Comparison of ENCODE assay signal across 12 mouse cellular contexts in the genomic region with DNA sequence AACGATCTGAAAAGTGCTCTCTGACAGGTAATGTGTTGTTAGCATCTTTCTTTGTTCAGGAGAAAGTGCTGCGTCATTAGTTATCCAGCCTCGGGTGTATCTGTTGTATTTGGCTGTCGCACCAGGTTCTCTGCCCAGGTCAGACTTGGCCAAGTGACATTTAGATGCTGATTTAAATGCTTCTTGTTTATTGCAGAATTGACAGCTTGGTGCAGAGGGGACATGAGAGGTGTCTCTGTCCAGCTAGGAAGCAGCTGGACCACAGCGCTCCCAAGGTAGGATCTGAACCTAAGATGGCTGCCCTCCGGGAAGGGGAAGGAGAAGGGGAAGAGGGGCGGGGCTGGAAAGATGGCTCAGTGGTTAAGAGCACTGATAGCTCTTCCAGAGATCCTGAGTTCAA. TPM values are rescaled to one million over a fixed set of nuclear protein-coding genes. Genes with fewer than 3 reads are reported as not detected.
A peak's percentile ranks its signal among the peaks of the same experiment; 100 is the strongest.
DNase-seq lines count a peak whose midpoint lies in the region; ATAC-seq and TF ChIP-seq lines count a peak whose summit lies in the region.
"Had no signal": no experiment of that assay in that cellular context is flagged by ENCODE, and none has a peak within 500 bp of the region (broad histone marks: within the 10 kb centered on the region; RNA-seq: fewer than 3 reads in every experiment).

No protein-coding gene starts in this region.

- H3K4me1 ChIP-seq in ES-Bruce4 (ENCODE audit: control insufficient read depth, insufficient read depth, low read length): no peaks in the 10 kb centered on the region
- H3K4me1 ChIP-seq in forebrain, embryonic 16.5 days (replicated peaks; ENCODE audit: control insufficient read depth, insufficient read depth, low read length): peaks cover 5% of the 10 kb centered on the region; the same call in 1 of the 2 replicates
- H3K4me1 ChIP-seq in midbrain, embryonic 14.5 days (ENCODE audit: control insufficient read depth, insufficient read depth, low read length): no peaks in the 10 kb centered on the region
- no peaks in the 10 kb centered on the region for H3K4me1 ChIP-seq in stomach, postnatal 0 days (replicated peaks; ENCODE audit: control insufficient read depth, insufficient read depth)

- TF ChIP-seq POLR2A in ES-Bruce4 (IDR thresholded peaks at IDR 0.05; ENCODE audit: insufficient read depth, low read length): no peak

- WGBS in forebrain, embryonic 16.5 days: 67% methylated on average over 7 of the region's 7 CpGs
- WGBS in midbrain, embryonic 14.5 days: 69% methylated on average over 7 of the region's 7 CpGs
- 55% methylated on average over 7 of the region's 7 CpGs for WGBS in stomach, postnatal 0 days

- H3K36me3 ChIP-seq in ES-Bruce4 (ENCODE audit: control insufficient read depth, insufficient read depth, low read length, poor library complexity, severe bottlenecking): peaks cover 4% of the 10 kb centered on the region
- H3K36me3 ChIP-seq in forebrain, embryonic 16.5 days (ENCODE audit: control insufficient read depth, insufficient read depth): no peaks in the 10 kb centered on the region
- peaks cover 20% of the 10 kb centered on the region for H3K36me3 ChIP-seq in midbrain, embryonic 14.5 days (ENCODE audit: control insufficient read depth, insufficient read depth, low read length)
- H3K36me3 ChIP-seq in stomach, postnatal 0 days (ENCODE audit: control insufficient read depth, insufficient read depth, low read length): no peaks in the 10 kb centered on the region
- H3K36me3 ChIP-seq: heart, embryonic 13.5 days had no signal

- TF ChIP-seq CTCF in ES-Bruce4 (IDR thresholded peaks at IDR 0.05; ENCODE audit: low read depth, low read length): no peak
- no peak for TF ChIP-seq CTCF in stomach, postnatal 0 days (IDR thresholded peaks at IDR 0.05; ENCODE audit: low read depth)

- peak; percentile 56 to 73 for DNase-seq in cerebellum, adult 18-20 months
- no peak for DNase-seq in cerebellum, postnatal 4 days (ENCODE audit: low spot score in 2 of 2)
- peak; percentile 35 for DNase-seq in midbrain, embryonic 14.5 days
- DNase-seq in stomach, postnatal 0 days (ENCODE audit: low spot score): no peak
- no peak for DNase-seq in adrenal gland, adult (ENCODE audit: inconsistent age in 2 of 2, low spot score in 1 of 2)

- no peaks in the 10 kb centered on the region for H3K9me3 ChIP-seq in ES-Bruce4 (replicated peaks; ENCODE audit: control insufficient read depth, insufficient read depth, low read length, poor library complexity, severe bottlenecking)
- no peaks in the 10 kb centered on the region for H3K9me3 ChIP-seq in forebrain, embryonic 16.5 days (ENCODE audit: control insufficient read depth, low read length)
- no peaks in the 10 kb centered on the region for H3K9me3 ChIP-seq in midbrain, embryonic 14.5 days (ENCODE audit: control insufficient read depth, low read length)
- no peaks in the 10 kb centered on the region for H3K9me3 ChIP-seq in stomach, postnatal 0 days (ENCODE audit: control insufficient read depth, low read length)
- H3K9me3 ChIP-seq: heart, embryonic 13.5 days had no signal

- peak overlapping the region; percentile 53 for H3K4me2 ChIP-seq in forebrain, embryonic 16.5 days (ENCODE audit: low read length)
- peak overlapping the region; percentile 56 for H3K4me2 ChIP-seq in midbrain, embryonic 14.5 days (ENCODE audit: low read length)
- H3K4me2 ChIP-seq in stomach, postnatal 0 days (replicated peaks; ENCODE audit: low read depth): no peak overlapping the region
- H3K4me2 ChIP-seq: heart, embryonic 13.5 days had no signal

- no peak for ATAC-seq in forebrain, embryonic 16.5 days
- ATAC-seq in midbrain, embryonic 14.5 days (ENCODE audit: low FRiP score, low TSS enrichment): no peak
- ATAC-seq in megakaryocyte-erythroid progenitor cell, adult 5-6 weeks (replicated peaks; ENCODE audit: low FRiP score, low TSS enrichment, poor library complexity, severe bottlenecking): no peak
- no peak for ATAC-seq in stomach, postnatal 0 days (ENCODE audit: low FRiP score, low TSS enrichment)
- ATAC-seq: Patski had no signal

- peak overlapping the region; percentile 61 for H3K4me3 ChIP-seq in ES-Bruce4 (ENCODE audit: low read depth, low read length)
- peak overlapping the region; percentile 39 for H3K4me3 ChIP-seq in forebrain, embryonic 16.5 days (replicated peaks; ENCODE audit: low read length)
- H3K4me3 ChIP-seq in midbrain, embryonic 14.5 days (replicated peaks; ENCODE audit: low read depth, low read length): peak overlapping the region; percentile 38
- H3K4me3 ChIP-seq in stomach, postnatal 0 days (ENCODE audit: low read depth, low read length): no peak overlapping the region
- H3K4me3 ChIP-seq: heart, embryonic 13.5 days had no signal

- 0 out of 2 replicates have a peak overlapping the region, but pooled peaks have one; percentile 36 for H3K9ac ChIP-seq in ES-Bruce4 (ENCODE audit: low read depth, poor library complexity, severe bottlenecking)
- H3K9ac ChIP-seq in forebrain, embryonic 16.5 days (replicated peaks; ENCODE audit: low read depth, low read length): no peak overlapping the region
- H3K9ac ChIP-seq in midbrain, embryonic 14.5 days (replicated peaks; ENCODE audit: low read length): peak overlapping the region; percentile 47
- no peak overlapping the region for H3K9ac ChIP-seq in stomach, postnatal 0 days (ENCODE audit: low read length)
- H3K9ac ChIP-seq: heart, embryonic 13.5 days had no signal

- TF ChIP-seq EP300 in ES-Bruce4 (IDR thresholded peaks at IDR 0.05; ENCODE audit: insufficient read depth, low read depth, low read length): no peak
- TF ChIP-seq EP300 in stomach, postnatal 0 days (optimal IDR thresholded peaks at IDR 0.05): no peak

- H3K27ac ChIP-seq in ES-Bruce4 (ENCODE audit: insufficient read depth, low read length): no peak overlapping the region
- no peak overlapping the region; the same call in 1 of the 2 replicates for H3K27ac ChIP-seq in forebrain, embryonic 16.5 days (ENCODE audit: low read length)
- H3K27ac ChIP-seq in midbrain, embryonic 14.5 days (replicated peaks; ENCODE audit: low read depth, low read length): peak overlapping the region; percentile 75
- H3K27ac ChIP-seq in stomach, postnatal 0 days (replicated peaks): no peak overlapping the region
- H3K27ac ChIP-seq: heart, embryonic 13.5 days; kidney, postnatal 0 days; macrophage had no signal

- H3K27me3 ChIP-seq in ES-Bruce4 (ENCODE audit: control insufficient read depth, insufficient read depth, low read length, poor library complexity, severe bottlenecking): no peaks in the 10 kb centered on the region
- H3K27me3 ChIP-seq in forebrain, embryonic 16.5 days (replicated peaks; ENCODE audit: control insufficient read depth, insufficient read depth, low read length): peaks cover 14% of the 10 kb centered on the region; the same call in 1 of the 2 replicates
- no peaks in the 10 kb centered on the region for H3K27me3 ChIP-seq in midbrain, embryonic 14.5 days (ENCODE audit: control insufficient read depth, insufficient read depth, low read length)
- no peaks in the 10 kb centered on the region for H3K27me3 ChIP-seq in stomach, postnatal 0 days (ENCODE audit: control insufficient read depth, insufficient read depth, low read length)

RNA-seq across cellular contexts. Expression of a gene that starts 1.4 kb away (rescaled TPM):
- polyA plus RNA-seq in ES-Bruce4 (2011; ENCODE audit: insufficient read depth, insufficient read length, low read depth, missing spikeins): 39.8 and 41.0 TPM in 2 replicates
- 49.7 and 217 TPM in 2 replicates for polyA plus RNA-seq in forebrain, embryonic 16.5 days (2015; fragmentation: Nextera tagmentation; extraction: Ambion mirVana)
- 225 and 337 TPM in 2 replicates for polyA plus RNA-seq in midbrain, embryonic 14.5 days (2014; fragmentation: Nextera tagmentation; extraction: Ambion mirVana)
- not detected in 2 replicates for total RNA-seq in megakaryocyte-erythroid progenitor cell, adult 5-6 weeks (2014; fragmentation: Nextera tagmentation)
- not detected in 2 replicates for total RNA-seq in megakaryocyte-erythroid progenitor cell, adult 5-6 weeks (2017)
- 3.3 and 3.7 TPM in 2 replicates for polyA plus RNA-seq in stomach, postnatal 0 days (2015; fragmentation: Nextera tagmentation; extraction: Ambion mirVana)
- polyA plus RNA-seq: Patski had no signal

RNA-seq across cellular contexts. Expression of a gene that starts 32.9 kb away (rescaled TPM):
- polyA plus RNA-seq in ES-Bruce4 (2011; ENCODE audit: insufficient read depth, insufficient read length, low read depth, missing spikeins): 54.6 and 57.7 TPM in 2 replicates
- polyA plus RNA-seq in forebrain, embryonic 16.5 days (2015; fragmentation: Nextera tagmentation; extraction: Ambion mirVana): 24.7 and 26.9 TPM in 2 replicates
- polyA plus RNA-seq in midbrain, embryonic 14.5 days (2014; fragmentation: Nextera tagmentation; extraction: Ambion mirVana): 31.4 and 32.6 TPM in 2 replicates
- total RNA-seq in megakaryocyte-erythroid progenitor cell, adult 5-6 weeks (2014; fragmentation: Nextera tagmentation): 32.2 and 52.0 TPM in 2 replicates
- total RNA-seq in megakaryocyte-erythroid progenitor cell, adult 5-6 weeks (2017): 26.3 and 32.6 TPM in 2 replicates
- 11.4 and 14.1 TPM in 2 replicates for polyA plus RNA-seq in stomach, postnatal 0 days (2015; fragmentation: Nextera tagmentation; extraction: Ambion mirVana)

Comparison
In these comparisons a context has a peak if more than half of its experiments do, and no peak if none do; other contexts are left out.
1. DNase-seq: peak in cerebellum, adult 18-20 months (2 of 2) and midbrain, embryonic 14.5 days (single experiment); none in cerebellum, postnatal 4 days (0 of 2), stomach, postnatal 0 days (single experiment) and adrenal gland, adult (0 of 2).
2. H3K9ac ChIP-seq: peak in ES-Bruce4 (single experiment) and midbrain, embryonic 14.5 days (single experiment); none in forebrain, embryonic 16.5 days (single experiment) and stomach, postnatal 0 days (single experiment).